Comparison of ENCODE assay signal across 21 mouse cellular contexts in genomic region chrY:90718021-90718420, GRCm38 (mm10). TPM values are rescaled to one million over a fixed set of nuclear protein-coding genes. Genes with fewer than 3 reads are reported as not detected.
"Had no signal": no experiment of that assay in that cellular context is flagged by ENCODE, and none has a peak within 500 bp of the region (broad histone marks: within the 10 kb centered on the region; RNA-seq: fewer than 3 reads in every experiment).

No protein-coding gene starts in this region.

RNA-seq across cellular contexts. Expression of gene Gm21860, which starts 36.6 kb away (rescaled TPM):
- total RNA-seq: layer of hippocampus, adult 18-20 months; layer of hippocampus, postnatal 14 days; left cerebral cortex, adult 8-10 months; left cerebral cortex, postnatal 14 days; left cerebral cortex, postnatal 4 days; megakaryocyte, adult 5-6 weeks; neutrophil, adult 5-6 weeks had no signal
- polyA plus RNA-seq: kidney, embryonic 16.5 days; limb, embryonic 12.5 days; limb, embryonic 15.5 days; liver, embryonic 11.5 days; liver, embryonic 14.5 days; liver, postnatal 0 days; lung, embryonic 14.5 days; lung, postnatal 0 days; macrophage; midbrain, embryonic 12.5 days; midbrain, embryonic 15.5 days; neural tube, embryonic 13.5 days; stomach, embryonic 15.5 days; thymus, postnatal 0 days had no signal
